Mouse (Mus musculus): Measurements from ENCODE around the gene Adgrb3.

GRCm38 (mm10) chr1:25697179-25697578 lies 132.3 kb downstream of the Adgrb3 start:
- TF ChIP-seq CTCF (IDR thresholded peaks at IDR 0.05; ENCODE audit: extremely low read depth, insufficient read depth, low read length) (no peak), POLR2A (IDR thresholded peaks at IDR 0.05; ENCODE audit: extremely low read depth, insufficient read depth, low read length) (no peak)

Measured in cortical plate, adult 2 months (tissue).